Mouse (Mus musculus): ENCODE data around the gene Klc4.

DNA sequence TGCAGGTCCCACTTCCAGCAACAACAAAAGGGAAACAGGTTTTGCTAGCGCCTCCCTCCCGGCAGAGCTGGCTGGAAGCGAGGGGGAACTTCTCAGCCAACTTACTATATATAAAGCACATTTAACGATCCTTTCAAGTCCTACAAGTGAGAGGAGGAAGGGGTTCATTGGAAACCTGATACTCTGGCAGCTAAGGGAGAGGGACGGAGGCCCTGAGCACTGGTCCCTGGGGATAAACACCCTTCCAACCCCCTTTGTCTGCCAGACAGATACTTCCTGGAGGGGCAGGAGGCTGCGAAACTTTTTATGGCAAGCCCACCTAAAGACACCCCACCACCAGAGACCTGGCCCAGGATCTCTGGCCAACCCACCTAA lies 27.4 kb downstream of the Klc4 start:
- TF ChIP-seq CTCF (IDR thresholded peaks at IDR 0.05; ENCODE audit: extremely low read depth, insufficient read length, insufficient replicate concordance, low read depth, low read length) (no peak), POLR2A (IDR thresholded peaks at IDR 0.05; ENCODE audit: low read depth, low read length) (no peak)
